Mouse (Mus musculus) layer of hippocampus, adult 2 months (tissue): Measurements from ENCODE around the gene Hcrtr2. TPM values are rescaled to one million over a fixed set of nuclear protein-coding genes. Genes with fewer than 3 reads are reported as not detected.
A peak's percentile ranks its signal among the peaks of the same experiment; 100 is the strongest.

Source experiments
- DNase-seq, 2 experiments: peaks; one replicate each; pipeline ENCODE4 v3.0.0; 2022; ENCODE audit warnings: low spot score in 2 of 2
- H3K27ac ChIP-seq: fragments of 200-600 bp; 2 replicates; pipeline ENCODE4 v1.8.1; 2022
- H3K4me3 ChIP-seq: fragments of 200-600 bp; 2 replicates; pipeline ENCODE4 v1.8.1; 2022; ENCODE audit warnings: mild to moderate bottlenecking
- CTCF ChIP-seq: fragments of 200-600 bp; conservative IDR thresholded peaks from 2 replicates; pipeline ENCODE4 v1.8.1; 2022; ENCODE audit warnings: antibody characterized with exemption, mild to moderate bottlenecking, moderate library complexity
- total RNA-seq, 2 experiments: library from RNA; stranded (reverse); gene quantifications; 2 replicates each; pipeline ENCODE4 v1.2.3; 2021

The Hcrtr2 gene
- total RNA-seq, 2 experiments from 2014 or later: 3.5 to 3.6 TPM

GRCm38 (mm10) chr9:76312221-76312620 is 11.4 kb downstream of the Hcrtr2 start:
- no peak overlapping the region for H3K27ac ChIP-seq
- no peak overlapping the region for H3K4me3 ChIP-seq
- TF ChIP-seq CTCF: no peak
- DNase-seq: no peak

- DNase-seq: no peak
- H3K4me3 ChIP-seq: no peak overlapping the region
- no peak overlapping the region for H3K27ac ChIP-seq
- TF ChIP-seq CTCF: no peak; the same call in 1 of the 2 replicates
Measured at GRCm38 (mm10) chr9:76291384-76291783, 32.3 kb downstream of the Hcrtr2 start.

GRCm38 (mm10) chr9:76270886-76271285 is 52.8 kb downstream of the Hcrtr2 start:
- no peak overlapping the region for H3K27ac ChIP-seq
- no peak overlapping the region for H3K4me3 ChIP-seq
- DNase-seq: no peak
- TF ChIP-seq CTCF: peak; percentile 79

GRCm38 (mm10) chr9:76257731-76258130 is 65.9 kb downstream of the Hcrtr2 start:
- no peak for TF ChIP-seq CTCF
- Histone ChIP-seq H3K27ac (no peak overlapping the region), H3K4me3 (no peak overlapping the region)
- no peak for DNase-seq

- H3K27ac ChIP-seq: no peak overlapping the region
- H3K4me3 ChIP-seq: no peak overlapping the region
- DNase-seq: no peak
- TF ChIP-seq CTCF: no peak
Measured at GRCm38 (mm10) chr9:76252544-76252943, 71.1 kb downstream of the Hcrtr2 start.

- no peak for DNase-seq
- Histone ChIP-seq H3K27ac (no peak overlapping the region), H3K4me3 (no peak overlapping the region)
- TF ChIP-seq CTCF: no peak
Measured at GRCm38 (mm10) chr9:76252109-76252508, 71.5 kb downstream of the Hcrtr2 start.

- Histone ChIP-seq H3K27ac (no peak overlapping the region), H3K4me3 (no peak overlapping the region)
- no peak for TF ChIP-seq CTCF
- no peak for DNase-seq
Measured at GRCm38 (mm10) chr9:76242322-76242721, 81.3 kb downstream of the Hcrtr2 start.

- DNase-seq: no peak
- H3K4me3 ChIP-seq: no peak overlapping the region
- H3K27ac ChIP-seq: no peak overlapping the region
- no peak for TF ChIP-seq CTCF
Measured at GRCm38 (mm10) chr9:76237946-76238345, 85.7 kb downstream of the Hcrtr2 start.

- no peak for DNase-seq
- no peak for TF ChIP-seq CTCF
- Histone ChIP-seq H3K27ac (no peak overlapping the region), H3K4me3 (no peak overlapping the region)
Measured at GRCm38 (mm10) chr9:76237243-76237642, 86.4 kb downstream of the Hcrtr2 start.

GRCm38 (mm10) chr9:76236626-76237025 is 87.0 kb downstream of the Hcrtr2 start:
- TF ChIP-seq CTCF: peak; percentile 94
- peak; percentile 69 to 74 for DNase-seq
- Histone ChIP-seq H3K4me3 (peak overlapping the region; percentile 54), H3K27ac (no peak overlapping the region)

GRCm38 (mm10) chr9:76235945-76236503 is 87.6 kb downstream of the Hcrtr2 start:
- Histone ChIP-seq H3K4me3 (peak overlapping the region; percentile 54), H3K27ac (no peak overlapping the region)
- no peak for DNase-seq
- no peak for TF ChIP-seq CTCF

GRCm38 (mm10) chr9:76234899-76235298 is 88.8 kb downstream of the Hcrtr2 start:
- no peak for DNase-seq
- Histone ChIP-seq H3K27ac (no peak overlapping the region), H3K4me3 (no peak overlapping the region)
- no peak for TF ChIP-seq CTCF

GRCm38 (mm10) chr9:76230400-76230799 is 93.3 kb downstream of the Hcrtr2 start:
- no peak for DNase-seq
- Histone ChIP-seq H3K27ac (no peak overlapping the region), H3K4me3 (no peak overlapping the region)
- TF ChIP-seq CTCF: no peak

- Histone ChIP-seq H3K4me3 (no peak overlapping the region), H3K27ac (no peak overlapping the region)
- DNase-seq: no peak
- TF ChIP-seq CTCF: no peak
Measured at GRCm38 (mm10) chr9:76217178-76217975, 106.3 kb downstream of the Hcrtr2 start.
